Mouse (Mus musculus): ENCODE data around the gene Bms1.

DNA sequence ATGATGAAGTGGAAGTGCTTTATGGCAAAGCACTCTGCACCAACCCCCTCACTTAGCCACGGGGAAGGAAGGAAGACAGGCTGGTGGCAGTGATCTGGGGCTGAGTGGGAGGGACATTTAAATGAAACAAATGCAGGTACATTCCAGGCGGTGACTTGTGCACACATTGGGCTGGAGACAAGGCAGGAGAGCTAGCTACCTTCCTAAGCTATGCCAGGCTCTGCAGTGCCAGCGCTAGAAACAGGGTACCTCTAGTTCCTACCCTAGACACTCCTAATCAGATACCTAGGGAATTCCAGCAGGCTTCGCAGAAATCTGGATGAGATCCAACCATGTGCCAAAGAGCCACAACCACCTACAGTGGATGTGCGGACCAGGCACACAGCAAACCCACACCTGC lies 46.5 kb downstream of the Bms1 start:
- no peak for TF ChIP-seq POLR2A (IDR thresholded peaks at IDR 0.05; ENCODE audit: borderline replicate concordance, extremely low read depth, low read depth, low read length)
- no peak for TF ChIP-seq CTCF (IDR thresholded peaks at IDR 0.05; ENCODE audit: insufficient read depth, low read length)

All from lung, adult 2 months (tissue).